In the genomic region with DNA sequence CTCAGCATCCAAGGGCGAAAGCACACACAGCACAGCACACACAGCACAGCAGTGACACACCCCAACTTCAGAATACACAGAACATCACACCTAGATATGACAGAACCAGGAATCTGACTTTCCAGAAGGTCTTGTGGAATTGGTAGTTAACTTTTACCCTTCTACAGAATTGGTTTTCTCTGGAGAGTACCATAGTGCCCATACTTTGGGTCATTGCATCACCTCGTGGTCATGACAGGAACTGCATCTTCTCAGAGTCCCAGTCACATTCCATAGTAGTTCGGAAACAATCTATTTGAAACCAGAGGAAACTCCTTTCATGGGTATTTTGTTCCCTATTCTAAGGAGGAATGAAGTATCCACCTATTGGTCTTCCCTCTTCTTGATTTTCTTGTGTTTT, we compare ENCODE assay signal across 8 mouse cellular contexts.
DNase-seq lines count a peak whose midpoint lies in the region; ATAC-seq lines count a peak whose summit lies in the region.

No protein-coding gene starts in this region.

- H3K79me2 ChIP-seq in macrophage (ENCODE audit: inconsistent target), result no peaks in the 10 kb centered on the region

- H3K9ac ChIP-seq in heart, embryonic 11.5 days (ENCODE audit: low read depth, low read length), result no peak overlapping the region

- H3K9me3 ChIP-seq in heart, embryonic 11.5 days (replicated peaks; ENCODE audit: control insufficient read depth, low read length), result no peaks in the 10 kb centered on the region
- H3K9me3 ChIP-seq in embryonic facial prominence, embryonic 10.5 days, result 0 out of 2 replicates have a peak, but pooled peaks cover 4% of the 10 kb centered on the region

- peak; percentile 59 for DNase-seq in heart, adult 8-10 months (ENCODE audit: low spot score)
- peak; percentile 22 for DNase-seq in WW6 (ENCODE audit: low read depth, low spot score)
- DNase-seq in embryonic facial prominence, embryonic 10.5 days (ENCODE audit: low spot score), result peak; percentile 42
- peak; percentile 25 for DNase-seq in layer of hippocampus, adult 9-11 months
- peak; percentile 24 for DNase-seq in skeletal muscle tissue, adult 2 months (ENCODE audit: low read depth, low spot score)

- ATAC-seq in heart, embryonic 11.5 days (replicated peaks; ENCODE audit: insufficient number of reproducible peaks, low FRiP score, low TSS enrichment), result no peak
- peak; percentile 81 to 85 for ATAC-seq in hematopoietic stem cell, adult 5-6 weeks (replicated peaks in 1 of 2; ENCODE audit: insufficient read depth in 1 of 2, low FRiP score in 2 of 2, low TSS enrichment in 1 of 2, low read depth in 1 of 2, poor library complexity in 2 of 2, severe bottlenecking in 2 of 2)

- no peaks in the 10 kb centered on the region for H3K27me3 ChIP-seq in heart, embryonic 11.5 days (ENCODE audit: control insufficient read depth, insufficient read depth, low read length)
- no peaks in the 10 kb centered on the region for H3K27me3 ChIP-seq in embryonic facial prominence, embryonic 10.5 days (replicated peaks; ENCODE audit: low read depth, poor library complexity, severe bottlenecking)

- H3K27ac ChIP-seq in heart, embryonic 11.5 days (ENCODE audit: low read depth, low read length), result no peak overlapping the region
- H3K27ac ChIP-seq in embryonic facial prominence, embryonic 10.5 days (replicated peaks), result no peak overlapping the region
- peak overlapping the region; percentile 15; the same call in 1 of the 2 replicates for H3K27ac ChIP-seq in macrophage

- H3K4me1 ChIP-seq in heart, embryonic 11.5 days (ENCODE audit: control insufficient read depth, insufficient read depth, low read length), result no peaks in the 10 kb centered on the region
- no peaks in the 10 kb centered on the region for H3K4me1 ChIP-seq in embryonic facial prominence, embryonic 10.5 days

- no peak overlapping the region for H3K4me2 ChIP-seq in heart, embryonic 11.5 days

- H3K36me3 ChIP-seq in heart, embryonic 11.5 days (ENCODE audit: control insufficient read depth, insufficient read depth, low read length), result no peaks in the 10 kb centered on the region
- peaks cover 36% of the 10 kb centered on the region for H3K36me3 ChIP-seq in embryonic facial prominence, embryonic 10.5 days (replicated peaks)
- no peaks in the 10 kb centered on the region for H3K36me3 ChIP-seq in macrophage (ENCODE audit: inconsistent target)

- no peak overlapping the region for H3K4me3 ChIP-seq in heart, embryonic 11.5 days (ENCODE audit: low read depth, low read length)
- H3K4me3 ChIP-seq in embryonic facial prominence, embryonic 10.5 days, result no peak overlapping the region
- H3K4me3 ChIP-seq in macrophage (ENCODE audit: inconsistent target), result no peak overlapping the region

- 39% methylated on average over 3 of the region's 3 CpGs for WGBS in heart, embryonic 11.5 days (ENCODE audit: insufficient replicate concordance)
- WGBS in embryonic facial prominence, embryonic 10.5 days, result 46% methylated on average over 3 of the region's 3 CpGs
- 41% methylated on average over 3 of the region's 3 CpGs for WGBS in macrophage (ENCODE audit: missing documents)
